Mouse (Mus musculus) frontal cortex, postnatal 36 days (tissue): ENCODE data around the gene Phyhd1.

ENCODE experiments used
- DNase-seq, 2 experiments: peaks; one replicate each; pipeline ENCODE4 v3.0.0; 2022; ENCODE audit warnings: low spot score in 2 of 2

Gene Phyhd1

DNA sequence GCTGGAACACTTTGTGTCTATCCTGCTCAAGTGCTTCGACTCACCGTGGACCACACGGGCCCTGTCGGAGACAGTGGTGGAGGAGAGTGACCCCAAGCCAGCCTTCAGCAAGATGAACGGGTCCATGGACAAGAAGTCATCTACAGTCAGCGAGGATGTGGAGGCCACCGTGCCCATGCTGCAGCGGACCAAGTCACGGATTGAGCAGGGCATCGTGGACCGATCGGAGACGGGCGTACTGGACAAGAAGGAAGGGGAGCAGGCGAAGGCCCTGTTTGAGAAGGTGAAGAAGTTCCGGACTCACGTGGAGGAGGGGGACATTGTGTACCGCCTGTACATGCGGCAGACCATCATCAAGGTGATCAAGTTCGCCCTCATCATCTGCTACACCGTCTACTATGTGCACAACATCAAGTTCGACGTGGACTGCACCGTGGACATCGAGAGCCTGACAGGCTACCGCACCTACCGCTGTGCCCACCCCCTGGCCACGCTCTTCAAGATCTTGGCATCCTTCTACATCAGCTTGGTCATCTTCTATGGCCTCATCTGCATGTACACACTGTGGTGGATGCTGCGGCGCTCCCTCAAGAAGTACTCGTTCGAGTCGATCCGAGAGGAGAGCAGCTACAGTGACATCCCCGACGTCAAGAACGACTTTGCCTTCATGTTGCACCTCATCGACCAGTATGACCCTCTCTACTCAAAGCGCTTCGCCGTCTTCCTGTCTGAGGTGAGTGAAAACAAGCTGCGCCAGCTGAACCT lies 10.2 kb upstream of the Phyhd1 start:
- no peak for DNase-seq

DNA sequence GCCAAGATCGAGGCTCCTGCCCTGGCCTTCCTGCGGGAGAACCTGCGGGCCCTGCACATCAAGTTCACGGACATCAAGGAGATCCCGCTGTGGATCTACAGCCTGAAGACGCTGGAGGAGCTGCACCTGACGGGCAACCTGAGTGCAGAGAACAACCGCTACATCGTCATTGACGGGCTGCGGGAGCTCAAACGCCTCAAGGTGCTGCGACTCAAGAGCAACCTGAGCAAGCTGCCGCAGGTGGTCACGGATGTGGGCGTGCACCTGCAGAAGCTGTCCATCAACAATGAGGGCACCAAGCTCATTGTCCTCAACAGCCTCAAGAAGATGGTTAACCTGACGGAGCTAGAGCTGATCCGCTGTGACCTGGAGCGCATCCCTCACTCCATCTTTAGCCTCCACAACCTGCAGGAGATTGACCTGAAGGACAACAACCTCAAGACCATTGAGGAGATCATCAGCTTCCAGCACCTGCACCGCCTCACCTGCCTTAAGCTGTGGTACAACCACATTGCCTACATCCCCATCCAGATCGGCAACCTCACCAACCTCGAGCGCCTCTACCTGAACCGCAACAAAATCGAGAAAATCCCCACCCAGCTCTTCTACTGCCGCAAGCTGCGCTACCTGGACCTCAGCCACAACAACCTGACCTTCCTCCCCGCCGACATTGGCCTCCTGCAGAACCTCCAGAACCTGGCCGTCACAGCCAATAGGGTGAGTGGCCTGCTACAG lies 9.2 kb upstream of the Phyhd1 start:
- DNase-seq: no peak

DNA sequence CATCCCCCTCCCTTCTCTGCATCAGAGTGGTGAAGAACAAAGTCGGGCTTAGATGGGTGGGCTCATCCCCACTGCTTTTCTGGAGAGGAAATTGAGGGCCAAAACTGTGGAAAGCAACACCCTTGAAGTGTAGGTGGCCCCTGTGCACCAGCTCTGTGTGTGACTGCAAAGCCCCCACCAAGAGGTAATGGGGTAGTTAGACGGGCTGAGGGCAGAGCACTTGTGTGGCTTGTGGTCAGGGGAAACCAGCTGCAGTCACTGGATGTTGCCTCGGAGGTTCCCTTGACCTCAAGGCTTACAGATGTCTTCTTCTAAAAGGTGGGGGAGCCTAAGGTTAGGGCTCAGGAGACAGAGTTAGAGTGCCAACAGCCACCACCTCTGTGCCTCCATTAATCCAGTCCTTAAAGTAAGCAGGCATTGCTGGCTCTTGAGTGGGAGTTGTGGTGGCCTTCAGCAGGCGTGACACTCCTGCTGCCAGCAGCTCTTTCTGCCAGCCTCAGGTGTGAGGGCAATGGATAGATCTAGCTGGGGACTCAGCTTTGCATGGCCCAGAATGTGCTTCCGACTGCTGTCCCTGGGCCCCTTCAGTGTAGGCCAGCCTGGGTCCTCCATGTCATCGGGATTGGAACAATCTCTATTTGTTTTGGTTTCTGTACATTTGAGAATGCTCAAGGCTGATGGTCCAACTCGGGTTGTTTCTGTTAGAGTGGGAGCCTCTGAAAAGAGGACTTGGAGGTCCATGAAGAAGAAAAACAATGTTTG lies 8.1 kb upstream of the Phyhd1 start:
- no peak for DNase-seq

DNA sequence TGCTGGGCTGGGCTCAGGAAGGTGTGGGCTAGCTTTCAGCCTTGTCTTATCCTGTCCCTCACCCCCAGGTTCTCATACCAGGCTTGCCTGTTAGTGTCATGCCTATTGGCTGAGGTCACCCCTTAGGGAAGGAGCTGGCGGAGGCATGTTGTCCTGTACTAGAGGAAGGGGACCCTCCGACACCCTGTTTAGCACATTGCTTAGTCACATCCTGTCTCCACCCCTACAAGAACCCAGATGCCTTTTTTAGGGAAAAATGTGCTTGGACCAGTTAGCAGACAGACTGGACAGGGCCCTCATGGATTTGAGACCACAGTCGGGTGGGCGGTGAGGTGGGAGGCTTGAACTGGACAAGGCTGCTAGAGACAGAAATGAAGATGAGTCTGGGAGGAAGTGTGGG lies 7.4 kb upstream of the Phyhd1 start:
- DNase-seq: no peak

DNA sequence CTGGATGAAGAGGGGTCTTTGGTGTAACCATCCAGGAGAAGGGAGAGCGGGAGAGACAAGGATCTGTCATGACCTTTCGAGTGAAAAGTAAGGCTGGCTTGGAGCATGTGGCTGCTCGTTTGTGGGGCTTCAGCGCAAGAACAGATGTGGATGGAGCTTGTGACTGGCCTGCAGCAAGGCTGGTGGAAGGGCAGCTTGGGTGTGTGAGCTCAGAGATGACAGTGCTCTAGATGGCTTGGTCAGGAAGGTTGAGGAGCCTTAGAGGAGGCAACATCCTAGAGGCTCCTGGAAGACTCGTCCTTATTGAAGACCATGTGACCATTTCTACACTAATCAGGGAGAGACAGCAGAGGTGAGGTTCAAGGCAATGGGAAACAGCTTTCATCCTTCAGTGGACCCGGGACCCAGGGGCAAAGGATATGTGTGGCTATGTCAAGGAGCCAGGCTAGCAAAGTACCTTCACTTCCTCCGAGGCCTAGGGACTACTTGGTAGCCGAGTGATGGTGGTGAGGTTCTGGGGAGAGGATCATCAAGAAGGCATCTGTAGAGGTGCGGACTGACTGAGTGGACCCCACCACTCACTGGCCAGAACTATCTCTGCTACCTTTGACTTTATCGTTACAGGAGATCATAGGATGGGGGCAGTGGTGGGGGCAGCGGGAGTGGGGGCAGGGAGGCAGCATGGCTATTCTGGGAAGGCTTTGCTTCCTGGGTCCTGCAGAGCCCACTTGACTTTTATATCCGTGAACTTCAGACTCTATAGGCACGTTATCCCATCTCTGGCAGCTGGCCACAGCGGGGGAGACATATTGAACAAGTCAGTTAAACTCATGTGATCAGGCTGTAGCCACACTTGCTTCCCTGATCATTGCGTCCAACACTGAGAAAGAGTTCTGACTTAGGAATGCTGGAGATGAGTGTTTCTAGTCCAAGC lies 6.6 kb upstream of the Phyhd1 start:
- no peak for DNase-seq

DNA sequence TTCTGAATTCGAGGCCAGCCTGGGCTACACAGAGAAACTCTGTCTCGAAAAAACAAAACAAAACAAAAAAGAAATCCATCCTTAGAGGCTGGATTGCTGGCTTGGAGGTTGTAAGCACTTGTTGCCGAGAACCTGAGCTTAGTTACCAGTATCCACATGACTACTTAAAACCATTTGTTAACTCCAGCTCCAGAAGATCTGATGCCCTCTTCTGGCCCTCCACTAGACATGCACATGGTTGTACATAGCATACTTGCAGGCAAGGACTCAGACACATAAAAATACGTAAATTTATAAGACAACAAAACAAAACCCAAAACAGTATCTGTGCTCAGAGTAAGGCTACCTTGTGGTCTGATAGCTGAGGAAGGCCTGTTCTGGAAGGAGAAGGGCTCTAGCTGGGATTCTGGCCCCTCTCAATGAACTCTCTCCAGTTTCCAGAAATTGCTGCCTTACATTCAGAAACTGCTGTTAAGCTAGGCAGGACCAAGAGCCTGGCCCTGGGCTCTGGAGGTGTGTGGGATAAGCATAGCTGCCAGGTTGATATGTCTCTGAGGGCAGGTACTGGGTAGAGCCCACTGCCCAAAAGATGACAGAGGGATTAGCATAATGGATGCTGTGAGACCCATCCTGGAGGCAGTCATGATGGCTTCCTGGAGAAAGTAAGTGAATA lies 4.8 kb upstream of the Phyhd1 start:
- DNase-seq: no peak

DNA sequence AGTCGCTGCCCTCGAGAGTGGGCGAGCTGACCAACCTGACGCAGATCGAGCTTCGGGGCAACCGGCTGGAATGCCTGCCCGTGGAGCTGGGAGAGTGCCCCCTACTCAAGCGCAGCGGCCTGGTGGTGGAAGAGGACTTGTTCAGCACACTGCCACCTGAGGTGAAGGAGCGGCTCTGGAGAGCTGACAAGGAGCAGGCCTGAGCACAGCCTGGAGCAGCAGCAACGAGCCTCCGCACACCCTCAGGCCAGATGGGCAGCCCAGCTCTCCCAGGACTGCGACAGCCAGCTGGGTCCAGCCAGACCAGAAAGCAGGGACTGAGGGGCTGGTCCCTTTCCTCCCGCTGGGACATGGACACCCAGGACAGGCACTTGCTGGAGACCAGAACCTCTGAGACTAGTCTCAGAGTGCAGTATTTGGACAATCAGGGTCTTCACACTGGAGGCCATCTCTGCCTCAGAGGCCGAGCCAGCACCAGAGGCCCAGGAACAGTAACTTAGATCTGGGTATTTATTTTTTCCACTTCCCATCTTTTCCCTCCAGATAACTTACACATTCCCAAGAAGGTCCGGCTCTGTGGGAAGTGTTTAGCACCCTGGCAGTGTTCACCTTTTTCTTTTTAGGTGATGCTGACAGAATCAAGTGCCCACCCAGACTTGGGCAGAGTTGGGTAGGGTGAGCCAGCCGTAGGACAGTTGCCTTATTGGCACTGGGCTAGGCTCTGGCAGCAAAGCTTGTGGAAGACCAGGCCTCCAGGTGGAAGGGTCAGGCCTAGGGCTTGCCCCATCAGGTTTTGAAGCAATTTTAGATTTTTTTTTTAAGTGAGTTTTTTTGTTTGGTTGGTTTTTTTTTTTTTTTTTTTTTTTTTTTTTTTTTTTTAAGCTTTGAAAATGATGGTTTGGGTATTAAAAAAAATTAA lies 3.8 kb upstream of the Phyhd1 start:
- no peak for DNase-seq

DNA sequence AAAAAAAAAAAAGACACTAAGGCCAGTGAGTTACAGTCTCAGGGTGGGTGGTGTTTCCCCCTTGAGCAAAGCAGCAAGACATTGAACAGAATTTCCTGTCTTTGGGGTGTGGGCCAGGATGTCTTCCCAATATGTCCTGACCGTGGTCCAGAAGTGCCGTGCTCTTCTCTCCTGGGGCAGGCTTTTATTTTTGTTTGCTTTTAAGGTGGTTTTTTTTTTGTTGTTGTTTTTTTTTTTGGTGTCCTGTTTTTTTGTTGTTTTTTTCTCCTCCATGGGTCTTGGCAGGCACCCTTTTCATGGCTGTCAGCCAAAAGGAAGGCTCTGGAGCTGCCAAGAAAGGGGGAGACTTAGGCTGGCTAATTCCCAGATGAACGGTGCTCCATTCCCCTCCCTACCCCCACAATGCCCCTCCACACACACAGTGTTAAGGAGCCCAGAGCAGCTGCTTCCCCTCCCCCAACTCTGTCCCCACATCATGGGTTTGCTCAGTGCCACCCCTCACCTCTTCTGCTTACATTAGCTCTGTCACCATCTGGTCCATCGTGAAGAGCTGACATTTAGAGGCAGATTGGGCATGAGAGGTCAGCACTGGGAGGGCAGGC lies 3.1 kb upstream of the Phyhd1 start:
- DNase-seq: peak; percentile 45 to 55

DNA sequence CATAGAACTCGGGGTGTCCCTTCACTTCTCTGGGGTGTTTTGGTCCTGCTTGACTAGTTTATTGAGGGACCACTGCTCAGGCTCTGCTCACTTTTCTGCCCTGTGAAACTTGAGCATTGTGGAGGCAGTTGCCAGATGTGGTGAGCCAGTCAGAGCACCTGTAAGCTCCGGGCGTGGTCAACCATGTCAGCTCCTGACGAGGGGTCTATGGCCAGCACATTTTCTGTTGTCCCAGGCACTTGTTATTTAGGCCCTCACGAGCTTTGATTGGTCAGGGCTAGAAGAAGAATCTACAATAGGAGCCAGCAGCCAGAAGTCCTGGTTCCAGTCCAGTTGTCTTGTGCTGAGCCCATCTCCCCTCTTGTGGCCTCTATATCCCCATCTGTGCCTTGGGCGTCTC lies 2.2 kb upstream of the Phyhd1 start:
- DNase-seq: no peak

DNA sequence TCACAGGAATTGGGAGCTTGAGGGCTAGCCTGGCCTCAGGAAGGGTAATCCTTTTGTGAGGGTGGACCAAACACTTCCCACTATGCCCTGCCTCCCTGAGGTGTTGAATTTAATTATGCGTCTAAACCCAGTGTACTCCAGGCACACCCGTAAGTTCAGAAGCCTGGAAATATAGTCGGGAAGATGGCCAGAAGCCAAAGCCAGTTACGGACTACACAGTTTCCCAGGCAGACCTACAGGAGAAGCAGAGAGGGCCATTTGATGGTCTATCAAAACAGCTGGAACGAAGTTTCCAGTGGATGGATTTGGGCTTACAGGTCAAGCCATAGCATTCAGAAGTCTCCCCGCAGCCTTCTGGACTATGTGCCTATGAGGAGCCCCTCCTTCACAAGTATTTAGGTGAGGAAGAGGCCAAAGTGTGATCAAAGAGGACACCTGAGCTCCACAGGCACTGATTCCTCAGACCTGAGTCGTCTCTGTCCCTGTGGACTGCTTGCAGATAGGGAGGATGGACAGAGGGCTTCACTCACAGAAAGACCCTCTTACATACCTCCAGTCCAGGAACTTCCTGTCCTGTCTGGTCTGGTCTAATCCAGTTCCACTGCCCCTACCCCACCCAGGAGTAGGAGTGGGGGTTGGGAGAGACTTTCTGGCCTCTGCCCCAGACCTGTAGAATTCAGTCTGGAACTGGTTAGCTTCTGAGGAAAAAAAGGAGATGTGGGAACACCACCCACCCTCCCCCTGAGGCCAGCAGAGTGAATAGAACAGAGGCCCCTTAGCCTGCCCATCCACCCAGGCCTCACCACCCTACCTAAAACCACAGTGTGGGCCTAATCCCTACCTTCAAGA lies 1.1 kb upstream of the Phyhd1 start:
- DNase-seq: no peak

DNA sequence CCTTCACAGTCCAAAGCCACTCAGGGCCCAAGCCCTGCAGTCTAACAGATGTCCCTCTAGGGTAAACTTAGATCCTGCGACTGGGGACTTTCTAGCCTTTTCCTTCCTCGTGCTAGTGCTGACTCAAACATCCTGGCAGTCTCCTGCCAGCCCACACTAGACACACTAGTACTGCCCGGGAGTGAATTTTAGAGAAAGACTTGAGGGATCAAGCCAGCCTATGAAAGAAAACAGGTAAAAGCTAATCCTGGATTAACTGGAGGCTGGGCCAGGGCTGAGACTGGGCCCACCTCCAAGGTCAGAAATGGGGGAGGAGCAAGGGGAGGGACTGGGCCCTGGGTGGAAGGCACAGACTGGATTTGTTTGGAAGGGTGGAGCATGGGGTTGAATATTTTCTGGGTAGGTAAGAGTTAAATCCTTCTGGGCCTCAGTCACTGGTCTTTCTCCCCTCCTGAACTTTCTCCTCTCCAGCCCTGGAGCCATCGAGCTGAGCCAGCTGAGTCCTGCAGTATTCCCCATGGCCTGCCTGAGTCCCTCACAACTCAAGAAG lies 464 bp downstream of the Phyhd1 start:
- peak; percentile 36 to 46 for DNase-seq

DNA sequence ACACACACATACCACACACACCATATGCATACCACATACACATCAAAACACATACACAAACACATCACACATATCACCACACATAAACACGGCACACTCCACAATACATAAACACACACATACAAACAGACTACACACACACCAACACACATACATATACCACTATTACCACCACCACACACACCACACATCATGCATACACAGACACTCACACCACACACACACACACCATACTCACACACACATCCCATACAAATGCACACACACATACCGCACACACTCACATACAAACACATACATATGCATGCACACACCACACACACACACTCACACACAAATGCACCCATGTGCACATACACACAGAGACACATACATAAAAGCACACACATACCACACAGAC lies 1.5 kb downstream of the Phyhd1 start:
- no peak for DNase-seq

DNA sequence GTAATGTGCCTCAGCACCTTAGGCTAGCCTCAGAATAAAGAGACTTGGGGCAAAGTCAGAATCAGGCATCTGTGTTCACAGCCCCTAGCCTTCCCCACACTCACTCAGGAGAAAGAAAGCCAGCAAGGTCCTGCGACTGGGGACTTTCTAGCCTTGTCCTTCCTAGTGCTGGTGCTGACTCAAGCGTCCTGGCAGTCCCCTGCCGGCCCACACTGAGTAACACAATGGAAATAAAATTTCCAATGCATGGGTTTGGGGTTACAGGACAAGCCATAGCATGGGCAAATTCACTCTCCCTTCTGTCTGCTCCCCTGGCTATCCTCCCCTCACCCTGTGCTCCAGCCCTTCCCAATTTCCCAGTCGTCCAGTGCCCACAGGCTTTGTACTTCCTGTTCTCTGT lies 2.4 kb downstream of the Phyhd1 start:
- no peak for DNase-seq

DNA sequence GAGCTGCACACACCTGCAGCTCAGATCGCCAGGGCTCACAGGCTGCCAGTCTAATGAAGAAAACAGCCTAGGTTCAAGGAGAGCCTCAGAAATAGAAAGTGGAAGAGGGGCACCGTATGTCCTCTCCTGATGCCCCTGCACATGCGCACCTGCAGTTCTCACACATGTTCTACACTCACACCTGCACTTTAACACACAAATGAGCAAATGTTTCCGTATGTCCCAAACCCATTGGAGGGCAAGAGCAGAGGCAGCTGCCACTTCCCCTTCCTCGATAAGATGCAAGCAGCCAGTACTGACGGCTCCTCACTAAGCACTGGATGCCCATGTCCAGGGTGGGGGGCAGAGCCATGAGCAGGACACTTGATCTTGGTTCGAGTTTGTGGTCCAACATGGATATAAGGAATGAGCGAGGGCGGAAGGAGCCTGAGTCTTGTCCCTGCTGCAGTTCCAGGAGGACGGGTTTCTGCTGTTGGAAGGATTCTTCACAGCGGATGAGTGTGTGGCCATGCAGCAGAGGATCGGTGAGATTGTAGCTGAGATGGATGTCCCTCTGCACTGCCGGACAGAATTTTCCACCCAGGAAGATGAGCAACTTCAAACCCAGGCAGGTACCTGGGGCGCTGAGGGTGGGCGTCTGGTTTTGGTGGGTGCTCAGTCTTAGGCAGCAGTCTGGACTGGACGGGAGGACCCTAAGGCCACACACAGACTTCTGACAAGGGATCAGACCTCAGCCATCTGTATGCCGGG lies 3.4 kb downstream of the Phyhd1 start:
- DNase-seq: no peak

DNA sequence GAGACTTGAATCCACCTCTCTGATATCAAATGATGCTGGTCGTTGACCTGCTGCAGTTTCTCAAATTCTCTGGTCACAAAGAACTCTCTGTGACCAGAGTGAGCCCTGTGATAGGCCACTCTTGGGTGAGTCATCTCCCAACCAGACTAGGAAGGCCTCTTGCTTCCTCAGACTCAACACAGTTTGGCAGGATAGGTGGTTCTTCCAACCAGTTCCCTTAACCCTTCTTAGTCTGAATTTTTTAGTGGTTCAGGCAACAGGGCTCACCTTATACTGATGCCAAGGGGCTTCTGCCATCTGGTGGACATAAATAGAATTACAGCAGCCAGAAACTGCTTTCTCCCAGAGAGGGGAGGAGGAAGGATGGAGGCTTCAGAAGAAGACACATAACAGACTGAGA lies 4.1 kb downstream of the Phyhd1 start:
- DNase-seq: peak; percentile 49 to 76

DNA sequence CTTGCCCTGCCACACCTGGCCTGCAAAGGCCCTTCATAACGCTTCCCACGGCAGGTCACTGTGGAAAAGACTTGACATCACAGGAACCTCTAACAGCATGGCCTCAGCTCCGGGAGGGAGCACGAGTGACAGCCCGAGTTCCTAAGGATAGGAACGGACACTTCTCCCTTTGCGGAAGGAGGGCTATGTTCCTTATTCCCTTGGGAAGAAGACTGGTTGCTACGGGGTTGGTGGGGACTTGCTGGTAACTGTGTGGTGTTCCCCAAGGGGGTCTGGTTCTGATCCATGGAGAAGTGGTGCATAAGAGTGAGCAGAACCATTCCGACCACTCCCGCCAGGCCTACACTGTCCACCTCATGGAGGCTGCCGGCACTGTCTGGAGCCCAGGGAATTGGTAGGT lies 14.7 kb downstream of the Phyhd1 start, which contains the start of gene Gm28038:
Gene Gm28038, plus strand, starts transcription at position 301 of the 400 bp plus-strand sequence.
- DNase-seq: no peak

DNA sequence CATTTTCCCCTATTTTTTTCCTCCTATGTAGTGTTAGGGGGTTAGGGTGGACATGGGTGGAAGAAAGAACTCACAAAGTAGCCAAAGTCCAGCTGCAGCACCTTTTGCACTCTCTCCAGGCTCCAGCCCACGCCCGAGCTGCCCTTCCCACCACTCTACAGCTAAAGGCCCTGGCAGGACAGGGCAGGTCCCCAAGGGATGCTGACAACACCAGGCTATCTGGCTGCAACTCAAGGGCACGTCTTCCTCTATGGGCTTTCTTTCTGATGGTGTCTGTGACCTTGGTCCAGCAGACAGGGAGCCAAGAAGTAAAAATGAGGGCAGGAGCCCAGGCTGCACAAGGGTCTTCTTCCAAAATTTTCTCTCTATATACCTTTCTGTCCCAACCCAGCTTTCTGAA lies 15.6 kb downstream of the Phyhd1 start:
- DNase-seq: no peak
